Mouse (Mus musculus) mouse trophoblast stem cell (cell line): ENCODE measurements around the gene Tmem39a.

Experiments used
- in situ Hi-C, 2 experiments: fragments of 300-500 bp; cut with MseI, MboI; formaldehyde crosslinking; loops; 2 replicates in 1 of 2; 3 replicates in 1 of 2; pipeline ENCODE4 v1.15.1; 2025

The Tmem39a gene

DNA sequence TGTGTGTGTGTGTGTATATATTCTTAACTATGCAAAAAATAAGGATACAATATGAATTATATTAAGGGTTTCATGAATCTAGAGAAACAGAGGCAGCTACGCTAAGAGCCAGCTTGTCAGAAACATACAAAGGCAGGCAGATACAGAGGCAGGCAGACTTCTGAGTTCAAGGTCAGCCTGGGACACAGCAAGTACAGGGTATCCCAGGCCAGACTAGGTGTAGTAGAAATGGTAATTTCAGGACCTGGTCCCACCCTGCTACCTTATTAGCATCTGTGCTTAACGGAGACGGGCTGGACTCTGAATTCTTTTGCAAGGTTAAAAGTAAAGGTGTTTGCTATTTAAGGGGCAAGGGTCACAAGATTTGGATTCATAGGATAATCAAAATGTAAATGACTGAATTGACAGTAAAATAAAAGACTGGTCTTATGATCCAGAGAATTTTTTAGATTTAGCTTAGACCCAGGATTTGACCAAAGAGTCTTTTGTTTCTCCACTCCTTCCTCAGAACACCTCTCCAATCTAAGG lies at the start of gene Tmem39a:
Tmem39a (plus strand) TSS at position 478 of the 528 bp plus-strand sequence.
- in situ Hi-C loops: no loop called here

DNA sequence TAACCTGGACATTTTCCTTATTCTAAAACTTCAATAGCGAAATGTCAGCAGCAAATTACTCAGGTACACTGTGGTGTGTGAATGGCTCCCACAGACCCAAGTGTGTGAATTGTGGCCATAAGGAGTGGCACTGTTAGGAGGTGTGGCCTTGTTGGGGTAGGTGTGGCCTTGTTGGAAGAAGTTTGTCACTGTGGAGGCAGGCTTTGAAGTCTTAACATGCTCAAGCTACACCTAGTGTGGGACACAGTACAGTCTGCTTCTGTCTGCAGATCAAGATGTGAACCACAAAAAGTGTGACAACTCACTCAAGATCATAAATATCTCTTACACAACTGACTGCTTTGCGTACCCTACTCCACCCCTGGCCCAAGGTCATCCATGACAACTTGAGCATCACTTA lies 47.7 kb upstream of the Tmem39a start:
- in situ Hi-C loops: no loop called here

DNA sequence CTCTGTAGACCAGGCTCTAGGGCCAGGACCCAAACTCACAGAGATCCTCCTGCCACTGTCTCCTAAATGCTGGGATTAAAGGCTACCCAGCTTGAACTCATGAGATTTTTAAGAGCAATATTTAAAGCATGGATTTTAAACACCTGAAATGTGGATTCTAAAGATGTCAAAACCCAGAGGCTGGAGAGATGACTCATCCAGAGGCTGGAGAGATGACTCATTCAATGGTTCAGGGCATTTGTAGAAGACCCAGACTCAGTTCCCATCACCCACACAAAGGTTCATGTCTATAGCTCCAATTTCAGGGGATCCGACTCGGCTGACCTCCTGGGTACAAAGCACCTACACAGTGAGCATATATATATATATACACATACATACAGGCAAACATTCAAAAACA lies 39.4 kb upstream of the Tmem39a start:
- in situ Hi-C loops: no loop called here

- in situ Hi-C loops: no loop called here
Measured at GRCm38 (mm10) chr16:38521211-38521987, 37.1 kb upstream of the Tmem39a start.

DNA sequence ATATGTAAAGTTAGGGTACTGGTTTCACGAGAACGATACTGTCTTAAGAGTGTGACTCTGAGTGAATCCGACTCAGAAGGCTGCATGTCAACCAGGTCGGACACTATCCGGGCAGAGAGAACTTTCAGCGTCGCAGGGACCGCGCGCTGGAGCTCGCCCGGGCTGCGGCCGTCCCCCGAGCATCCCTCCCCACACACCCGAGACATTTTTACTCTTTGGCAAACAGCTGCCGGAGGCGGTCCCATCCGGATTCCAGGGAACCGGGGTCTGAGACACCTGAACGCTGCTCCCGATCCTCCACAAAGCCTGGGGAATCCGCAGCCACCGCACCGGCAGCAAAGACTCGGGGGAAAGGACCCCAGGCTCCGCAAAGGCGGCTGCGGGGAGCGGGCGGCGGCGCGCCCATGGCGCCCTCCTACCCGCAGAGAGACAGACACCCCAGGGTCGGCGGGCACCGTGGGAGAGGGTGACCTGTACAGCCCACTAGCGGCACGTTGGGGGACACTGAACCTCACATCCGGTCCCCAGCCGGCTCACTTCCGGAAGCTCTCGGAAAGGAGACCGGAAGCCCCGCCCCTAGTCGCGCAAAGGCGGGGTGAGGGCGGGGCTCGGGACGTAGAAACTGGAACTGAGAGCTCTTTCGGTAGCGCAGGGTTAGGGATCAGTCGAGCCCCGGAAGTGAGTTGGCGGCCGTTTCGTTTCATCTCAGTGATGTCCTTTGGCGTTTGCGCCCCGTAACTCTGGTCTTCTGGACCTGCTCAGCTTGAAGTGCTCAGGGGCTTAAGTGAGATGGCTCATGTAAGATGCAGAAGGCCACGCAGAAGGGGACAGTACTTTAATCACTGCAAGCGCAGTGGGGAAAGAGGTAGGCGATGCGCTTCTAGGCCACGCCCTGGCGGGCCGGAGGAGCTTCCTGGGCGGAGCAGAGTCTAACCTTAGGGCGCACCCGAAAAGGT lies 36.1 kb upstream of the Tmem39a start, which contains the start of gene Timmdc1:
Timmdc1 (minus strand) TSS at position 535 of the 956 bp plus-strand sequence.
- in situ Hi-C loops: no loop called here

- in situ Hi-C loops: no loop called here
Measured at GRCm38 (mm10) chr16:38526264-38526663, 32.2 kb upstream of the Tmem39a start.

DNA sequence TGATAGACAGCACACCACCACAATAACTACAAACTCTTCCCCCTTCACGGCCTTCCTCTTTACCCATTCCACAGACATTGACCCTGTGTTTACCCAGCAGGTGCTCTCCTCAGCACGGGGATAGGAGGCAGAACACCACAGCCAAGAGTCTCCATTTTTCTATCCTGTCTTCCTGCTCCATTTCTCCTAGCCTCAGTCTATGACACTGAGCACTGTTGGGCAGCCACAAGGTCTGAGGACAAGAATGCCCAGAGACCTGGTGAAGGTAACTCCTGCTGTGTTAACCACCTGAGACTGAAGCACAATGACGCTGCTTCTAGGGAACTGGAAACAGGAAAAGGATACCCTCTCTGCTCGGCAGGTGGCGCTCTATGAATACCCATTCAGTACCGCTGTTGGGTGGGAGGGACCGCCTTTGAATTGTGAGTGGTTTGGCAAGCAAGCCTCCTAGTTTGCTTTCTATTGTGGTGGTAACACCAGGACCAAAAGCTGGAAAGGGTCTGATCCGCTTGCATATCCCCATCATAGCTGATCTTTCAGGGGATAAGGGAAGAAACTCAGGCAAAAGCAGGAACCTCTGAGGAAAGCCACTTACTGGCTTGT lies 21.9 kb upstream of the Tmem39a start:
- in situ Hi-C loops: no loop called here

DNA sequence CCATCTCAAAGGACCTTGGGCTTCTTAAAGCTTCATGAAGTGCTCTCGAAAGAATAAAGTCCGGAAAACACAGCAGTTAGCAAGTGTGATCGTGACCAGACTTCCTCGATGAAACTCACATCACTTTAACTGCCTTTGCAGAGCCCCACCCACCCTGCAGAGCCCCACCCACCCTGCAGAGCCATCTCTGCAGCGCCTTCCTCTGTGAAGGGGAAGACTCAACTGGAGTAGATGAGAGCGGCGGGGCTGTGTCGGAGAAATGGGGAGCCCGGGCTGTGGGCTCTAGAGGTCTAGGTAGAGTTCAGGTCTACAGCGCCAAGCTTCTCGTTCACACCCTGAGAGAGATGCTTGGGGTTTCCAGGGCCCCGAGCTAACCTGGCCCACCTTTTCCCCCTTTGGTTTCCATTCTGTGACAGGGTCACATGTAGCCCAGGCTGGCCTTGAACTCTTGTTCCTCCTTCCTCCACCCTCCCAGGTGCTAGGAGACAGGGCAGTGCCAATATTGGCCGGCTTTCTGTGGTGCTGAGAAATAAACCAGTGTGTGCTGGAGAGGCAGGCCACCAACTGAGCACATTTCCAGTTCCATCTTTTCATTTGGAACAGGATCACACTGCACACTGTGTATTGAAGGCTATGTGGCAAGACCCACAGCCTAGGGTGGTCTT lies 19.6 kb upstream of the Tmem39a start:
- in situ Hi-C loops: no loop called here

GRCm38 (mm10) chr16:38548000-38548399 lies 10.5 kb upstream of the Tmem39a start:
- in situ Hi-C loops: no loop called here

DNA sequence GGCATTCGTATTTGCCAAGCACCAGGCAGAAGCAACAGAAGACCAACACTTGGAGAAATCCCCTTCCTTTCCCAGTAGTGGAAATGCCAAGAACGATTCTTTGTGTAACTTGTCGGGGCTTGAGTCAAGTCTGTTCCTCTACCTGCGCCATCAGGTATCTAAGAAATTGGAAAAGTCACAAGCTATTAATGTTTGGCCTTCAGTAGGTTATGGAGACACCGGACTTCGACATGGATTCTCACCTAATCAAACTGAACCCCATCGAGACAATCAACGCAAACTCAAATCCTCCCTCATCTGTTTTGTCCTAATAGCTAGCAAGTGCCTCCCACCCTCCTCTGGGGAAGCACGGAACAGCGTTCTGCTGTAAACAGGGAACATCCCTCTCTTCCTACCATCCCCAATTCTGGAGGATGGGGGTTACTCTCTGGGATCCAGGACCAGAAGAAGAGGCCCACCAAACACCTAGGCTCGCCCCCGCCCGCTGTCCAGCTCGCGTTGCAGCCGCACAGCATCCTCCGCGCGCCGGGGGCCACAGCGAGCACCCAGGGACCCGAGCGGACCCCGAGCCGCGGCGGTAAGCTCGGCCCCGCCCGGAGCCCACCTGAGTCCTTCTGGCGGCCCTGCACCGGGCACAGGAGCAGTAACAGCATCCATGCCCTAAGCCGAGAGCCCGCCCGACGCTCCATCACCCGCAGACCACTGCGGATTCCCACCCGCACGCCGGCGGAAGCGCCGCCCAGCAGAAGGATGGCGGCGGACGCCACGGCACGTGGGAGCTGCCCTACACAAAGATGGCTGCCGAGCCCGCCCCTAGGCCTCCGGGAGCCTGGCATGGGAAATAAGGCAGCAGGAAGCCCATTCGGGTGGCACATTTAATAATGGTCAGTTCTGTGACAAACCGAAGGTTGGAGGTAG lies 8.8 kb upstream of the Tmem39a start, which contains the start of gene Poglut1:
Poglut1 (minus strand) TSS at position 780 of the 918 bp plus-strand sequence.
- in situ Hi-C loops: no loop called here

- in situ Hi-C loops: no loop called here
Measured at GRCm38 (mm10) chr16:38555988-38556387, 2.5 kb upstream of the Tmem39a start.

- in situ Hi-C loops: no loop called here
Measured at GRCm38 (mm10) chr16:38562131-38562967, 3.9 kb downstream of the Tmem39a start.

- in situ Hi-C loops: no loop called here
Measured at GRCm38 (mm10) chr16:38562968-38563327, 4.5 kb downstream of the Tmem39a start.

DNA sequence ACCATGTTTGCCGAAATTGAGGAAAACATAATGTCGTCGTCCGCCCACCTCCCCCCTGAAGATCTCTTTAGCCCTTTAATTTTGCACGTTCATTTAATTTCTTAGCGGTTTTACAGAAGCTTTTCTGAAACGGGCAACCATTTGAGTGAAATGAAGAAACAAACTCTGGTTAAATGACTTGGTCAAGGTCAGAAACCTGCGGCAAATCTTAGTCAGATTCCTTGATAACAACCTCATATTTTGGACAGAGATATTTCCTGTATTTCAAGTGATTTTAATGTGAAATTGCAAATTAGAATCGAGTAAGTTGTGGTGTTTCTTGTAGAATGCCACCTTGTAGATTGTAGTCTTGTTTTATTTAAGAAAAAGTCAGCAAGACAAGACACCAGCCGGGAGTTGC lies 5.0 kb downstream of the Tmem39a start:
- in situ Hi-C loops: no loop called here

DNA sequence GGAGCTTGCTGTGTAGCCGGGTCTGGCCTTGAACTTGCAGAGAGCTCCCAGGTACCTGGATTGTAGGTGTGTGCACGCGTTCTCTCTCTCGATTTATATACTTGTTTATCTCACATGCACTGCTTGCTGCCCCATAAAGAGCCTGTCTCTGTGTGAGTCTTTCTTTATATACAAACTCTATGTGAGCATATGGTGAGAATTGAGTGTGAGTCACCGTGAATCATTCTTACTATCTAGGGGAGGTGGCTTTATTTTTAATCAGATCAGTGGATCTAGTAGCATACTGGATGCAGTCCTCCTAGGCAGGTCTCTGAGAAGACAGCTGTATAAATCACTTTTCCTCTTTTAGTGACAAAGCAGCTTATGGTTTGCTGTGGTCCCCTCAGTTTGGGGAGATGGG lies 9.7 kb downstream of the Tmem39a start:
- in situ Hi-C loops: no loop called here

GRCm38 (mm10) chr16:38571481-38571880 lies 13.0 kb downstream of the Tmem39a start:
- in situ Hi-C loops: no loop called here

DNA sequence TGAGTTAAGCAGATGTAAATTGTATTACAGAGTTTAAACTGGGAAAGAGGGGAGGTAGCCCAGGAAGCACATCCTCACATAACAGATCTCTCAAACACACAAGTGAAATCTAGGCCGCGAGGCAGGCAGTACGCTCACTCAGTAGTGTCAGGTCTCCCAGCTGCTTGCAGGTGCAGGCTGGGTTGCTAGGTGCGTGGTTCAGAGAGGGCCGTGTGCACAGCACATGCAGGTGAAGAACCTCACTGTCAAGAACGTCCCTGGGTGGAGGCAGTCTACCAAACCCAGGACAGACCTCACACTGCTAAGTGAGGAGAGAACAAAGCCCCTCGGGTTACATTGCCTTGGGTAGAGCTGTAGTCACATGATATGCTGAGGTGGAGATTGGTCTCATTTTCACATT lies 26.3 kb downstream of the Tmem39a start:
- in situ Hi-C loops: no loop called here

GRCm38 (mm10) chr16:38585186-38585585 lies 26.7 kb downstream of the Tmem39a start:
- in situ Hi-C loops: no loop called here

- in situ Hi-C loops: no loop called here
Measured at GRCm38 (mm10) chr16:38587163-38587562, 28.7 kb downstream of the Tmem39a start.
